Mouse (Mus musculus) olfactory bulb, adult 2 months (tissue): Measurements from ENCODE around the gene Dnajc1. TPM values are rescaled to one million over a fixed set of nuclear protein-coding genes. Genes with fewer than 3 reads are reported as not detected.

Source experiments
- H3K27ac ChIP-seq: fragments of 200-500 bp; 2 replicates; pipeline ENCODE4 v1.5.1; 2012; ENCODE audit warnings: low read depth, low read length; ENCODE audit not compliant: insufficient read depth
- H3K4me1 ChIP-seq: fragments of 200-500 bp; 2 replicates; pipeline ENCODE4 v1.6.1; 2012; ENCODE audit warnings: low read length; ENCODE audit not compliant: control insufficient read depth, insufficient read depth
- H3K4me3 ChIP-seq: fragments of 200-500 bp; 2 replicates; pipeline ENCODE4 v1.5.1; 2012; ENCODE audit warnings: mild to moderate bottlenecking, low read depth, low read length, moderate library complexity; ENCODE audit not compliant: insufficient read depth
- CTCF ChIP-seq: fragments of 200-500 bp; IDR thresholded peaks from 2 replicates; pipeline ENCODE4 v1.5.1; 2012; ENCODE audit warnings: low read depth, mild to moderate bottlenecking, low read length, moderate library complexity; ENCODE audit not compliant: insufficient read depth
- POLR2A ChIP-seq: fragments of 200-500 bp; IDR thresholded peaks from 2 replicates; pipeline ENCODE4 v1.6.1; 2012; ENCODE audit warnings: mild to moderate bottlenecking, low read depth, low read length, moderate library complexity; ENCODE audit not compliant: insufficient read depth
- WGBS: fragments of 180-500 bp; shearing (Covaris S2); methylation state at CpG from one replicate; pipeline ENCODE4 v1.1.7; 2018; 5-methylcytosine and 5-hydroxymethylcytosine counted together
- polyA plus RNA-seq: library from polyadenylated mRNA; stranded (reverse); fragments of >200 nt; gene quantifications from 2 replicates; pipeline ENCODE4 v1.2.4, GENCODE M21; 2012; ENCODE audit warnings: low replicate concordance; ENCODE audit not compliant: missing spikeins, insufficient read depth, insufficient read length

The Dnajc1 gene
- polyA plus RNA-seq, 1 experiment, result not detected

DNA sequence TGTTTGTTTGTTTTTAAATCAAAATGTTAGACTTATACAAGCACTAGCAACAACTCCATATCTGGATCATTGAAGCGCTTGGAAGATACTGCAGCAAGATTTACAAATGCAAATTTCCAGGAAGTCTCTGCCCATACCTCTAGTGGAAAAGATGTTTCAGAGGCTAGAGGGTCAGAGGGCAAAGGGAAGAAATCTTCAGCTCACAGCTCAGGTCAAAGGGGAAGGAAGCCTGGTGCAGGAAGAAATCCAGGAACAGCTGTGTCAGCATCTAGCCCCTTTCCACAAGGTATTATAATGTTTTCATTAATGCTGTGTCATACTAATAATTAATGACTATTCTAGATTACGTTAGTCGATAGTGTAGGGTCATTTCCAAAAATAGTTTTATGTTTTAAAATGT is 233.2 kb downstream of the Dnajc1 start:
- TF ChIP-seq POLR2A (no peak), CTCF (no peak)
- no peaks in the 10 kb centered on the region for H3K4me1 ChIP-seq
- 67% methylated on average over 3 of the region's 3 CpGs for WGBS
- no peak overlapping the region for H3K27ac ChIP-seq
- no peak overlapping the region for H3K4me3 ChIP-seq

DNA sequence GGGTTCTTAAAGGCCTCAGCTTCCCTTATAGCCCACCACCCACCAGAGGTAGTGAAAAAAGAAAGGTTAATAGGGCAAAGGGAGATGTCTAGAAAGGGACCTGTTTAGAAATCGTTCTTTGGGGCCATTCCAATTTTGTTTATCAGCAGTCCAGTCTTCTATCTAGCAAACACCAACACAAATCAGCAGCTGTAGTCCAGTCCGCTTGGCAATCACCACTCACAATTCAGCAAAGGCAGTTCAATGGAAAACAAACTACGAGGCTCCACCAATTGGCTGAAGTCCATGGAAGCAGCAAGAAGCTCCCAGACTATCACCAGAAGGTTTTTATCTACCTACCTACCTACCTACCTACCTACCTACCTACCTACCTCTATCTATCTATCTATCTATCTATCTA is 236.5 kb downstream of the Dnajc1 start:
- TF ChIP-seq CTCF, result no peak
- no peak for TF ChIP-seq POLR2A
- no peak overlapping the region for H3K4me3 ChIP-seq
- 80% methylated on average over 3 of the region's 3 CpGs for WGBS
- no peaks in the 10 kb centered on the region for H3K4me1 ChIP-seq
- no peak overlapping the region for H3K27ac ChIP-seq
